Mouse (Mus musculus): Measurements from ENCODE around the gene Ank. TPM values are rescaled to one million over a fixed set of nuclear protein-coding genes. Genes with fewer than 3 reads are reported as not detected.

The Ank gene
- total RNA-seq, 2 experiments from 2014 or later = 173 to 176 TPM

DNA sequence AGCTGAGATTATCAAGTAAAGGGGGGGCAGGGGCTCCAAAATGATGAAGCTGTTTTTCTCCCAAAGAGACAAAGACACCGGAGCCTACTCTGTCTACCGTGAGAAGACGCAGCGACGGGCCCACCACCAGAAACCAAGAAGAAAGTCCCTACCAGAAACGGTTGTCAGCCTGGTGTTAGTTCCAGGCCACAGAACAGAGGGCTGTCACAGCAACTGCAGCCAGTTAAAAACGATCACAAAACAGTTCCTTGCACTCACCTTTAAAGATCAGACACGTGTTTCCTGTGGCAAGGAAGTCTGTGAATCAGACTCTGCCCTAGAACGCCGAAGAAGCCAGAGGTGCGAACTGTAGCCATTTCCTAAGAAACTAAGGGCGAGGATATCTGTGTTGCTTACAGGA, 174.7 kb downstream of the Ank start:
- intact Hi-C loops (cut with DNase I) = no loop called here
- DNase-seq (ENCODE audit: low spot score in 2 of 2) = no peak

DNA sequence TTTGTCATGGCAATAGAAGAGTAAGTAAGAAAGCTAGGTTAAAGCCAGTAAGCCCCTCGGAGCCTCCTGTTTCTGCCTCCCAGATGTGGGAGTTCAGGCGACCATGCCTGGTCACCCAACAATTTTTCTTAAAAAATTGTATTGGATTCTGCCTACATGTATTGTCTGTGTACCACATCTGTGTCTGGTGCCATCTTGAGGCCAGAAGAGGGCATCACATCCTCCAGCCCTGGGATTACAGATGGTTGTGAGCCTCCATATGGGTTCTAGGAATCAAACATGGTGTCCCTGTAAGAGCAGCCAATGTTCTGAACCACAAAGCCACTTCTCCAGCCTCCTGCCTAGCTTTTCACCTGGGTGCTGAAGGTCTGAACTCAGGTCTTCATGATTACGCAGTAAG, 176.4 kb downstream of the Ank start:
- intact Hi-C loops (cut with DNase I) = no loop called here
- DNase-seq (ENCODE audit: low spot score in 2 of 2) = peak; percentile 54 to 60

Small RNA genes lying within 50 kb of the gene (microRNA-seq; reads per million reads assigned to microRNA genes)
- gene Mir7117 = 2.4 to 3.7 reads per million in 2 experiments

Other genes with a start within 250 kb of the Ank start
- gene Otulin, start 164.0 kb downstream of the Ank start, total RNA-seq (2021) = 10 to 100 TPM; 20.8 to 23.1 TPM
- gene Otulinl, start 214.9 kb downstream of the Ank start, total RNA-seq (2021) = 10 to 100 TPM; 28.8 to 33.1 TPM

Measured in left cerebral cortex, postnatal 14 days (tissue).